In genomic region chr9:88529979-88530580, GRCm38 (mm10) we compare ENCODE assay signal across 26 mouse cellular contexts. TPM values are rescaled to one million over a fixed set of nuclear protein-coding genes. Genes with fewer than 3 reads are reported as not detected.
DNase-seq lines count a peak whose midpoint lies in the region; ATAC-seq and TF ChIP-seq lines count a peak whose summit lies in the region.
"Had no signal": no experiment of that assay in that cellular context is flagged by ENCODE, and none has a peak within 500 bp of the region (broad histone marks: within the 10 kb centered on the region; RNA-seq: fewer than 3 reads in every experiment).

No protein-coding gene starts in this region.

- peak; percentile 49 for ATAC-seq in lung, postnatal 0 days
- peak; percentile 26; the same call in 1 of the 2 replicates for ATAC-seq in granulocyte monocyte progenitor cell, adult 5-6 weeks (replicated peaks; ENCODE audit: poor library complexity, severe bottlenecking)
- no peak for ATAC-seq in kidney, embryonic 14.5 days (ENCODE audit: low FRiP score, low TSS enrichment)
- ATAC-seq: forebrain, embryonic 13.5 days; hindbrain, embryonic 16.5 days; intestine, embryonic 15.5 days; midbrain, embryonic 15.5 days had no signal

- H3K79me2 ChIP-seq in MEL (ENCODE audit: control insufficient read depth, insufficient read depth, low read length, poor library complexity), result no peaks in the 10 kb centered on the region

- TF ChIP-seq CTCF in lung, postnatal 0 days (IDR thresholded peaks at IDR 0.05), result no peak
- TF ChIP-seq CTCF in MEL (IDR thresholded peaks at IDR 0.05 in 2 of 3, conservative IDR thresholded peaks at IDR 0.05 in 1 of 3; ENCODE audit: control insufficient read depth in 1 of 3, insufficient read depth in 1 of 3, low read depth in 2 of 3, low read length in 3 of 3, poor library complexity in 1 of 3, severe bottlenecking in 1 of 3), result no peak
- no peak for TF ChIP-seq CTCF in gastrocnemius, adult 2 months (IDR thresholded peaks at IDR 0.05)

- no peaks in the 10 kb centered on the region for H3K27me3 ChIP-seq in lung, postnatal 0 days (replicated peaks; ENCODE audit: insufficient read depth, low read length)
- no peaks in the 10 kb centered on the region for H3K27me3 ChIP-seq in MEL (ENCODE audit: control insufficient read depth in 1 of 2, insufficient read depth in 2 of 2, low read length in 2 of 2)
- no peaks in the 10 kb centered on the region for H3K27me3 ChIP-seq in kidney, embryonic 14.5 days (ENCODE audit: control insufficient read depth, insufficient read depth, low read length)
- H3K27me3 ChIP-seq: embryonic facial prominence, embryonic 12.5 days; forebrain, embryonic 13.5 days; intestine, embryonic 15.5 days; liver, embryonic 13.5 days; midbrain, embryonic 15.5 days had no signal

- H3K4me2 ChIP-seq in lung, postnatal 0 days (replicated peaks; ENCODE audit: low read depth, low read length), result no peak overlapping the region
- H3K4me2 ChIP-seq in kidney, embryonic 14.5 days (replicated peaks; ENCODE audit: low read depth, low read length), result no peak overlapping the region
- H3K4me2 ChIP-seq: embryonic facial prominence, embryonic 12.5 days; forebrain, embryonic 13.5 days; intestine, embryonic 15.5 days; liver, embryonic 13.5 days; lung, embryonic 14.5 days; midbrain, embryonic 15.5 days had no signal

- no peak for TF ChIP-seq POLR2A in MEL (IDR thresholded peaks at IDR 0.05; ENCODE audit: control insufficient read depth in 1 of 2, insufficient read depth in 1 of 2, low read depth in 1 of 2, low read length in 2 of 2, poor library complexity in 1 of 2)

- H3K9me3 ChIP-seq in lung, postnatal 0 days (ENCODE audit: low read length), result no peaks in the 10 kb centered on the region
- no peaks in the 10 kb centered on the region for H3K9me3 ChIP-seq in MEL (replicated peaks; ENCODE audit: insufficient read depth, low read length)
- H3K9me3 ChIP-seq in kidney, embryonic 14.5 days (ENCODE audit: control insufficient read depth, low read length), result no peaks in the 10 kb centered on the region
- H3K9me3 ChIP-seq: embryonic facial prominence, embryonic 12.5 days; forebrain, embryonic 13.5 days; heart, embryonic 10.5 days; intestine, embryonic 15.5 days; liver, embryonic 13.5 days; midbrain, embryonic 15.5 days had no signal

- H3K4me3 ChIP-seq in lung, postnatal 0 days (ENCODE audit: low read depth, low read length), result no peak overlapping the region
- no peak overlapping the region for H3K4me3 ChIP-seq in MEL (ENCODE audit: control insufficient read depth in 1 of 2, insufficient read depth in 1 of 2, low read depth in 2 of 2, low read length in 2 of 2)
- H3K4me3 ChIP-seq in kidney, embryonic 14.5 days (ENCODE audit: low read length), result no peak overlapping the region
- no peak overlapping the region for H3K4me3 ChIP-seq in gastrocnemius, adult 2 months
- H3K4me3 ChIP-seq: embryonic facial prominence, embryonic 12.5 days; forebrain, embryonic 13.5 days; heart, embryonic 10.5 days; intestine, embryonic 15.5 days; liver, embryonic 13.5 days; midbrain, embryonic 15.5 days had no signal

- H3K36me3 ChIP-seq in lung, postnatal 0 days (ENCODE audit: insufficient read depth, low read length), result no peaks in the 10 kb centered on the region
- H3K36me3 ChIP-seq in MEL (ENCODE audit: control insufficient read depth in 1 of 2, insufficient read depth in 2 of 2, low read length in 2 of 2), result peaks cover 0 to 27% of the 10 kb centered on the region in 2 experiments; a peak in 2 of 4 replicates
- H3K36me3 ChIP-seq in kidney, embryonic 14.5 days (ENCODE audit: control insufficient read depth, insufficient read depth, low read length), result no peaks in the 10 kb centered on the region
- H3K36me3 ChIP-seq: embryonic facial prominence, embryonic 12.5 days; heart, embryonic 10.5 days; intestine, embryonic 15.5 days; liver, embryonic 13.5 days; midbrain, embryonic 15.5 days had no signal

- DNase-seq in lung, postnatal 0 days (ENCODE audit: low spot score), result no peak
- no peak for DNase-seq in lung, adult 18-20 months
- no peak for DNase-seq in MEL (ENCODE audit: low read depth, low spot score)
- no peak for DNase-seq in spleen, adult 18-20 months
- DNase-seq in gastrocnemius, adult 2 months, result no peak
- DNase-seq: cerebellum, adult 18-20 months; cerebellum, postnatal 25 days; kidney, postnatal 4 days; layer of hippocampus, adult 9-11 months; liver, embryonic 13.5 days; lung, embryonic 14.5 days; lung, postnatal 36 days; retina, postnatal 1 day; right cerebral cortex, postnatal 25 days; thymus, postnatal 25 days had no signal

- TF ChIP-seq RAD21 in MEL (IDR thresholded peaks at IDR 0.05; ENCODE audit: low read depth, low read length), result no peak

- intact Hi-C loops in gastrocnemius, adult 2 months (cut with DNase I), result loop anchor here (5.0 kb wide), 1 partner anchor 103 kb away; no protein-coding TSS in a partner anchor

- H3K9ac ChIP-seq in lung, postnatal 0 days (replicated peaks; ENCODE audit: low read depth), result no peak overlapping the region
- H3K9ac ChIP-seq in MEL (ENCODE audit: control insufficient read depth, low read depth, low read length, poor library complexity, severe bottlenecking), result no peak overlapping the region
- H3K9ac ChIP-seq in kidney, embryonic 14.5 days (ENCODE audit: low read depth, low read length), result no peak overlapping the region
- H3K9ac ChIP-seq: embryonic facial prominence, embryonic 12.5 days; forebrain, embryonic 13.5 days; intestine, embryonic 15.5 days; liver, embryonic 13.5 days; lung, embryonic 14.5 days; midbrain, embryonic 15.5 days had no signal

- no peaks in the 10 kb centered on the region for H3K4me1 ChIP-seq in lung, postnatal 0 days (ENCODE audit: insufficient read depth, low read depth, low read length)
- H3K4me1 ChIP-seq in MEL (ENCODE audit: control insufficient read depth in 1 of 2, insufficient read depth in 2 of 2, low read length in 2 of 2), result peaks cover 7 to 8% of the 10 kb centered on the region in 2 experiments; a peak in 3 of 4 replicates
- no peaks in the 10 kb centered on the region for H3K4me1 ChIP-seq in kidney, embryonic 14.5 days (ENCODE audit: control insufficient read depth, insufficient read depth, low read length)
- H3K4me1 ChIP-seq: embryonic facial prominence, embryonic 12.5 days; forebrain, embryonic 13.5 days; heart, embryonic 10.5 days; intestine, embryonic 15.5 days; midbrain, embryonic 15.5 days had no signal

- TF ChIP-seq EP300 in lung, postnatal 0 days (IDR thresholded peaks at IDR 0.05), result no peak
- no peak for TF ChIP-seq EP300 in MEL (IDR thresholded peaks at IDR 0.05; ENCODE audit: low read depth in 1 of 2, low read length in 2 of 2)

- 46% methylated on average over 5 of the region's 5 CpGs for WGBS in lung, postnatal 0 days
- 54% methylated on average over 5 of the region's 5 CpGs for WGBS in kidney, embryonic 14.5 days

- no peak overlapping the region for H3K27ac ChIP-seq in lung, postnatal 0 days (ENCODE audit: low read length)
- H3K27ac ChIP-seq in MEL (ENCODE audit: control insufficient read depth, low read depth, low read length), result no peak overlapping the region
- no peak overlapping the region for H3K27ac ChIP-seq in kidney, embryonic 14.5 days (ENCODE audit: low read depth, low read length)
- H3K27ac ChIP-seq in gastrocnemius, adult 2 months, result no peak overlapping the region
- H3K27ac ChIP-seq: embryonic facial prominence, embryonic 12.5 days; forebrain, embryonic 13.5 days; heart, embryonic 10.5 days; intestine, embryonic 15.5 days; liver, embryonic 13.5 days; midbrain, embryonic 15.5 days had no signal

TF ChIP-seq in MEL, 35 proteins besides CTCF, POLR2A, EP300 and RAD21 (continues in another document):
- no peak for TF ChIP-seq HCFC1 (IDR thresholded peaks at IDR 0.05; ENCODE audit: low read depth, low read length)
- no peak for TF ChIP-seq TAL1 (IDR thresholded peaks at IDR 0.05; ENCODE audit: low read length)
- TF ChIP-seq ZMIZ1 (IDR thresholded peaks at IDR 0.05; ENCODE audit: low read depth, low read length), result no peak
- TF ChIP-seq USF1 (IDR thresholded peaks at IDR 0.05; ENCODE audit: low read depth, low read length), result no peak
- TF ChIP-seq MXI1 (IDR thresholded peaks at IDR 0.05; ENCODE audit: low read depth, low read length), result no peak
- TF ChIP-seq GATA1 (IDR thresholded peaks at IDR 0.05; ENCODE audit: low read depth, low read length), result 0 out of 2 replicates have a peak, but pooled peaks have one; percentile 20
- no peak for TF ChIP-seq KAT2A (conservative IDR thresholded peaks at IDR 0.05; ENCODE audit: low read depth, low read length)
- TF ChIP-seq ELF1 (IDR thresholded peaks at IDR 0.05; ENCODE audit: low read depth, low read length), result no peak

RNA-seq across cellular contexts. Expression of gene Zfp949, which starts 17.7 kb away (rescaled TPM):
- 10.5 and 11.5 TPM in 2 replicates for polyA plus RNA-seq in lung, postnatal 0 days (2015; fragmentation: Nextera tagmentation; extraction: Ambion mirVana)
- 3.3 and 4.6 TPM in 2 replicates for total RNA-seq in MEL (2012; rRNA removed)
- polyA plus RNA-seq in MEL (2012; ENCODE audit: insufficient read depth in 1 of 2, insufficient read length in 2 of 2, low read depth in 1 of 2, low replicate concordance in 2 of 2, missing spikeins in 1 of 2), result 1 to 10 TPM in 1 of 2 experiments, not detected in 1; 4.5 TPM
- total RNA-seq in granulocyte monocyte progenitor cell, adult 5-6 weeks (2014; fragmentation: Nextera tagmentation), result 8.9 and 12.4 TPM in 2 replicates
- total RNA-seq in granulocyte monocyte progenitor cell, adult 5-6 weeks (2017), result 7.3 and 10.6 TPM in 2 replicates
- 7.4 and 9.0 TPM in 2 replicates for polyA plus RNA-seq in kidney, embryonic 14.5 days (2014; fragmentation: Nextera tagmentation; extraction: Ambion mirVana)
- 10 to 100 TPM in 1 of 2 experiments, 1 to 10 TPM in 1; 9.0 to 10.5 TPM for total RNA-seq in gastrocnemius, adult 2 months (2021)

RNA-seq across cellular contexts. Expression of gene Syncrip, which starts 47.7 kb away (rescaled TPM):
- 36.0 and 38.8 TPM in 2 replicates for polyA plus RNA-seq in lung, postnatal 0 days (2015; fragmentation: Nextera tagmentation; extraction: Ambion mirVana)
- total RNA-seq in MEL (2012; rRNA removed), result 153 and 156 TPM in 2 replicates
- polyA plus RNA-seq in MEL (2012; ENCODE audit: insufficient read depth in 1 of 2, insufficient read length in 2 of 2, low read depth in 1 of 2, low replicate concordance in 2 of 2, missing spikeins in 1 of 2), result 100 to 1,000 TPM; 125 to 162 TPM
- total RNA-seq in granulocyte monocyte progenitor cell, adult 5-6 weeks (2014; fragmentation: Nextera tagmentation), result 231 and 250 TPM in 2 replicates
- total RNA-seq in granulocyte monocyte progenitor cell, adult 5-6 weeks (2017), result 274 and 276 TPM in 2 replicates
- 88.9 and 153 TPM in 2 replicates for polyA plus RNA-seq in kidney, embryonic 14.5 days (2014; fragmentation: Nextera tagmentation; extraction: Ambion mirVana)
- 10 to 100 TPM; 59.4 to 65.0 TPM for total RNA-seq in gastrocnemius, adult 2 months (2021)

RNA-seq across cellular contexts. Expression of gene Trim43a, which starts 50.6 kb away (rescaled TPM):
- polyA plus RNA-seq in lung, postnatal 0 days (2015; fragmentation: Nextera tagmentation; extraction: Ambion mirVana), result 0.08 TPM in 1 of 2 replicates, not detected in the other
- not detected in 2 replicates for total RNA-seq in MEL (2012; rRNA removed)
- not detected for polyA plus RNA-seq in MEL (2012; ENCODE audit: insufficient read depth in 1 of 2, insufficient read length in 2 of 2, low read depth in 1 of 2, low replicate concordance in 2 of 2, missing spikeins in 1 of 2)
- not detected in 2 replicates for total RNA-seq in granulocyte monocyte progenitor cell, adult 5-6 weeks (2014; fragmentation: Nextera tagmentation)
- total RNA-seq in granulocyte monocyte progenitor cell, adult 5-6 weeks (2017), result not detected in 2 replicates
- polyA plus RNA-seq in kidney, embryonic 14.5 days (2014; fragmentation: Nextera tagmentation; extraction: Ambion mirVana), result not detected in 2 replicates
- total RNA-seq in gastrocnemius, adult 2 months (2021), result under 1 TPM; 0.23 to 0.28 TPM
- total RNA-seq: gastrocnemius, postnatal 4 days; hematopoietic stem cell, adult 5-6 weeks had no signal
- polyA plus RNA-seq: intestine, embryonic 15.5 days; liver, embryonic 13.5 days; lung, embryonic 14.5 days; spleen, adult 2 months had no signal
